In the genomic region with DNA sequence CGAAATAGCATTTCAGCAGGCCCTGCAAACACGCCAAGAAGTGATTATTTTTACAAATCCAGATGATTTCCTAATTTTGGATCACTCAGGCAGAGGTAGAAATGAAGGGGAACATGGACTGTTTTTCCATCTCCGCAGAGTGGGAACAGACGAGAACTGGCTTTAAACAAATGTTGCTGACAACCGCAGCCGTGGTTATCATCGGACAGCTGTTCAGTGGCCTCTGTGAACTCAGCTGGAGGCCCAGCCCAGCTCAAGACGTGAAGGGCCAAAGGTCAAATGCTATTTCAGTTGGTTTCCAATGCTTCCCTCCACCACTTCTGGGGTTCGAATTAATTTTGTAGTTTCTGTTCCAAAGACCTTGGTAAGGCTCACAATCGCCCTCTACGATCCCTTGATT, we compare ENCODE assay signal across 10 mouse cellular contexts.
DNase-seq lines count a peak whose midpoint lies in the region; ATAC-seq lines count a peak whose summit lies in the region.
"Had no signal": no experiment of that assay in that cellular context is flagged by ENCODE, and none has a peak within 500 bp of the region (broad histone marks: within the 10 kb centered on the region; RNA-seq: fewer than 3 reads in every experiment).

No protein-coding gene starts in this region.

- no peak overlapping the region for H3K4me3 ChIP-seq in neural tube, embryonic 15.5 days (replicated peaks)
- no peak overlapping the region for H3K4me3 ChIP-seq in forebrain, embryonic 15.5 days
- H3K4me3 ChIP-seq: embryonic facial prominence, embryonic 12.5 days had no signal

- H3K27me3 ChIP-seq in neural tube, embryonic 15.5 days (replicated peaks) = no peaks in the 10 kb centered on the region
- no peaks in the 10 kb centered on the region for H3K27me3 ChIP-seq in forebrain, embryonic 15.5 days
- H3K27me3 ChIP-seq: embryonic facial prominence, embryonic 12.5 days had no signal

- WGBS in neural tube, embryonic 15.5 days = 29% methylated on average over 11 of the region's 11 CpGs
- WGBS in forebrain, embryonic 15.5 days = 52% methylated on average over 11 of the region's 11 CpGs

- H3K9me3 ChIP-seq in neural tube, embryonic 15.5 days (replicated peaks) = no peaks in the 10 kb centered on the region
- H3K9me3 ChIP-seq in forebrain, embryonic 15.5 days = no peaks in the 10 kb centered on the region
- H3K9me3 ChIP-seq: embryonic facial prominence, embryonic 12.5 days had no signal

- ATAC-seq in frontal cortex, adult (ENCODE audit: low TSS enrichment) = peak; percentile 41; the same call in 1 of the 2 replicates
- no peak for ATAC-seq in neural tube, embryonic 15.5 days (ENCODE audit: low FRiP score)
- no peak for ATAC-seq in forebrain, embryonic 15.5 days (replicated peaks)

- no peaks in the 10 kb centered on the region for H3K36me3 ChIP-seq in neural tube, embryonic 15.5 days
- H3K36me3 ChIP-seq in forebrain, embryonic 15.5 days = no peaks in the 10 kb centered on the region
- H3K36me3 ChIP-seq: embryonic facial prominence, embryonic 12.5 days had no signal

- no peak overlapping the region for H3K4me2 ChIP-seq in neural tube, embryonic 15.5 days
- no peak overlapping the region for H3K4me2 ChIP-seq in forebrain, embryonic 15.5 days (replicated peaks)
- H3K4me2 ChIP-seq: embryonic facial prominence, embryonic 12.5 days had no signal

- H3K9ac ChIP-seq in neural tube, embryonic 15.5 days (replicated peaks) = no peak overlapping the region
- H3K9ac ChIP-seq in forebrain, embryonic 15.5 days (replicated peaks) = no peak overlapping the region
- H3K9ac ChIP-seq: embryonic facial prominence, embryonic 12.5 days had no signal

- no peak for DNase-seq in frontal cortex, postnatal 25 days (ENCODE audit: low spot score in 2 of 2)
- DNase-seq in neural tube, embryonic 10.5 days (ENCODE audit: extremely low spot score, low spot score) = peak; percentile 65
- DNase-seq in kidney, postnatal 36 days = peak; percentile 63 to 67
- DNase-seq in telencephalon, adult 2 months (ENCODE audit: low read depth, low spot score) = peak; percentile 12
- DNase-seq in cerebellum, postnatal 14 days = no peak
- DNase-seq: right cerebral cortex, adult 18-20 months had no signal

- peaks cover 14% of the 10 kb centered on the region; the same call in 1 of the 2 replicates for H3K4me1 ChIP-seq in neural tube, embryonic 15.5 days
- H3K4me1 ChIP-seq in forebrain, embryonic 15.5 days = 0 out of 2 replicates have a peak, but pooled peaks cover 5% of the 10 kb centered on the region

- no peak overlapping the region for H3K27ac ChIP-seq in neural tube, embryonic 15.5 days (replicated peaks)
- H3K27ac ChIP-seq in forebrain, embryonic 15.5 days (replicated peaks) = no peak overlapping the region
- H3K27ac ChIP-seq: embryonic facial prominence, embryonic 12.5 days had no signal

Comparison
In these comparisons a context has a peak if more than half of its experiments do, and no peak if none do; other contexts are left out.
1. DNase-seq: peak in neural tube, embryonic 10.5 days (single experiment), kidney, postnatal 36 days (2 of 2) and telencephalon, adult 2 months (single experiment); none in frontal cortex, postnatal 25 days (0 of 2) and cerebellum, postnatal 14 days (0 of 2).